Mouse (Mus musculus) olfactory bulb, adult 2 months (tissue): ENCODE results near the gene C3ar1. TPM values are rescaled to one million over a fixed set of nuclear protein-coding genes. Genes with fewer than 3 reads are reported as not detected.

Experiments used
- H3K27ac ChIP-seq: fragments of 200-500 bp; 2 replicates; pipeline ENCODE4 v1.5.1; 2012; ENCODE audit warnings: low read depth, low read length; ENCODE audit not compliant: insufficient read depth
- H3K4me1 ChIP-seq: fragments of 200-500 bp; 2 replicates; pipeline ENCODE4 v1.6.1; 2012; ENCODE audit warnings: low read length; ENCODE audit not compliant: control insufficient read depth, insufficient read depth
- H3K4me3 ChIP-seq: fragments of 200-500 bp; 2 replicates; pipeline ENCODE4 v1.5.1; 2012; ENCODE audit warnings: mild to moderate bottlenecking, low read depth, low read length, moderate library complexity; ENCODE audit not compliant: insufficient read depth
- CTCF ChIP-seq: fragments of 200-500 bp; IDR thresholded peaks from 2 replicates; pipeline ENCODE4 v1.5.1; 2012; ENCODE audit warnings: low read depth, mild to moderate bottlenecking, low read length, moderate library complexity; ENCODE audit not compliant: insufficient read depth
- POLR2A ChIP-seq: fragments of 200-500 bp; IDR thresholded peaks from 2 replicates; pipeline ENCODE4 v1.6.1; 2012; ENCODE audit warnings: mild to moderate bottlenecking, low read depth, low read length, moderate library complexity; ENCODE audit not compliant: insufficient read depth
- WGBS: fragments of 180-500 bp; shearing (Covaris S2); methylation state at CpG from one replicate; pipeline ENCODE4 v1.1.7; 2018; 5-methylcytosine and 5-hydroxymethylcytosine counted together
- polyA plus RNA-seq: library from polyadenylated mRNA; stranded (reverse); fragments of >200 nt; gene quantifications from 2 replicates; pipeline ENCODE4 v1.2.4, GENCODE M21; 2012; ENCODE audit warnings: low replicate concordance; ENCODE audit not compliant: missing spikeins, insufficient read depth, insufficient read length

C3ar1 gene
- polyA plus RNA-seq, 1 experiment = not detected

DNA sequence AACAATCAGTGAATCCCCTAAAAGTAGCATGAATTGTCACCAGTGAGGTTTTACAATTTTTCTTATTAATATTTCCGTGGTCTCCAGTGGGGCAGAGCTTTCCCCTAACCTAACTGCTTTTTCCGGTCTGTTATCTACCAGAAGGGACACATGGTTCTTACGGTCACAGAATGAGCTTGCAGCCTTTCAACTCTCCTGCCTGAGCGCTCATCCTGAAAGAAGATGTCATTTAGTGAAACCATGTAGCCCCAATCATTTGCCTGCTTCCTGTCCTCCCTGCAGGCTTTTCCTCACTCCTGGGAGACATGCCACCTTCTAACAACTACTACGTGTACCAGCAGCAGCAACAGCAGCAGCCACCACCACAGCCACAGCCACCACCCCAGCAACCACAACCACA lies 18.4 kb downstream of the C3ar1 start:
- no peak overlapping the region for H3K27ac ChIP-seq
- H3K4me1 ChIP-seq = 0 out of 2 replicates have a peak, but pooled peaks cover under 1% of the 10 kb centered on the region
- no peak overlapping the region for H3K4me3 ChIP-seq
- TF ChIP-seq POLR2A = no peak
- no peak for TF ChIP-seq CTCF
- WGBS = 90% methylated on average over 5 of the region's 5 CpGs

DNA sequence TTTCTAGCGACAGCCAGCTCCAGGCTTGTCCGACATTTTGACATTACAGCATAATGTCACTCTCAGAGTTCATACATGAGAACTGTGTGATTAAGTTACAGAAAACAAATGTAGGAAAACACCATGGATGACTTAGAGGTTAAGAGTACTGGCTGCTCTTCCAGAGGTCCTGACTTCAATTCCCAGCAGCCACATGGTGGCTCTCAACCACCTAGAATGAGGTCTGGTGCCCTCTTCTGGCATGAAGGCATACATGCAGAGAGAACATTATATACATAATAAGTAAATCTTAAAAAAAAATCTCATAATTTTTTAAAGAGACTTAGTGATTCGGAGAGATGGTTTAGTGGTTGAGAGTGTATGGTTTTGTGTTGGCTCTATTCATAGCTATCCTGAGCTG lies 19.0 kb downstream of the C3ar1 start:
- TF ChIP-seq POLR2A = no peak
- TF ChIP-seq CTCF = no peak
- Histone ChIP-seq H3K4me3 (no peak overlapping the region), H3K27ac (no peak overlapping the region), H3K4me1 (peaks cover 2% of the 10 kb centered on the region; the same call in 1 of the 2 replicates)
- 99% methylated on average over 3 of the region's 3 CpGs for WGBS

DNA sequence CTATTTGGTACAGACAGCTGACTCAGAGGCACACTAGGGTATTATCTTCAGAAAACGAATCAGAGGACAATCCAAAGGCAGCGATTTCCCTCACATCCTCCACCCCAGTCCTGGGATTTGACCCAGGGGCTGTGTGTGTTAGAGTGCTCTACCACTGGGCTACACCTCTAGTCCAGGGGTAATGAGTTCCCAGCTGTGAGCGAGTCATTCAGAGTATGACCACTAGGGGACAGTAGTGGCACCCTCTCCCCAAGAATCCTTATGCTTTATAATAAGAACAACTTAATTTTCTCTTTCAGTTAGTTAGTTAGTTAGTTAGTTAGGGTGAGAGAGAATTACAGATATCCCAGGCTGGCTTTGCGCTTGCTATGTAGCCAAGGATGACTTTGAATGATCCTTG lies 21.6 kb downstream of the C3ar1 start:
- Histone ChIP-seq H3K4me1 (peaks cover 2% of the 10 kb centered on the region; the same call in 1 of the 2 replicates), H3K4me3 (no peak overlapping the region), H3K27ac (no peak overlapping the region)
- TF ChIP-seq CTCF (no peak), POLR2A (no peak)
- 70% methylated on average over 4 of the region's 4 CpGs for WGBS

DNA sequence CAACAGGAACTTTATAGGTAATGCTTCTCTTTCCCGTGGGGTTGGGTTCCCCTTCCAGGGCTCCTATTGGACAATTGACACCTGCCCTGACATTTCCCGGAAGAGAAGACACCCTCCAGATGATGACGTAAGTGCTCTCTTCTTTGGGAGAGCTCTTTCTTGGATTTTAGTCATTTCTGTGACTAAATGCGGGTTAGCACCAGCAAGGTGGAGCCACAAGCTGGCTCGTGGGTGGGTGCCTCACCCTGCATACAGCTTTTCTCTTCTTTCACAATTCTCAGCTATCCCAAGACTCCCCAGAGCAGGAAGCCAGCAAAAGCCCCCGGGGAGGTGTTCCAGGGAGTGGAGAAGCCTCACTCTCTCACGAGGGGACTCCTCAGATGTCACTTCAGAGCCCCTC lies 23.1 kb downstream of the C3ar1 start:
- Histone ChIP-seq H3K4me1 (peaks cover 2% of the 10 kb centered on the region; the same call in 1 of the 2 replicates), H3K27ac (no peak overlapping the region), H3K4me3 (no peak overlapping the region)
- TF ChIP-seq POLR2A (no peak), CTCF (no peak)
- 61% methylated on average over 7 of the region's 7 CpGs for WGBS

DNA sequence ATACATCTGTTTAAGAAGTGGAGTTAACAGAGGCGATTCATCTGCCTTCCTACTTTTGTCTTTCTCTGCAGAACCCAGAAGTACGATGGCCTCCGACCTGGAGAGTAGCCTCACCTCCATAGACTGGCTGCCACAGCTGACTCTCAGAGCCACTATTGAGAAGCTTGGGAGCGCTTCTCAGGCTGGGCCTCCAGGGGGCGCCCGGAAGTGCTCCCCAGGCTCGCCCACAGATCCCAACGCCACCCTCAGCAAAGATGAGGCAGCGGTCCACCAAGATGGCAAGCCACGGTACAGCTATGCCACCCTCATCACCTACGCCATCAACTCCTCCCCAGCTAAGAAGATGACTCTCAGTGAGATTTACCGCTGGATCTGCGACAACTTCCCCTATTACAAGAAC lies 27.9 kb downstream of the C3ar1 start:
- H3K4me3 ChIP-seq = no peak overlapping the region
- H3K4me1 ChIP-seq = peaks cover 28% of the 10 kb centered on the region
- peak; percentile 33; the same call in 1 of the 2 replicates for TF ChIP-seq CTCF
- TF ChIP-seq POLR2A = no peak
- 51% methylated on average over 13 of the region's 13 CpGs for WGBS
- H3K27ac ChIP-seq = no peak overlapping the region

DNA sequence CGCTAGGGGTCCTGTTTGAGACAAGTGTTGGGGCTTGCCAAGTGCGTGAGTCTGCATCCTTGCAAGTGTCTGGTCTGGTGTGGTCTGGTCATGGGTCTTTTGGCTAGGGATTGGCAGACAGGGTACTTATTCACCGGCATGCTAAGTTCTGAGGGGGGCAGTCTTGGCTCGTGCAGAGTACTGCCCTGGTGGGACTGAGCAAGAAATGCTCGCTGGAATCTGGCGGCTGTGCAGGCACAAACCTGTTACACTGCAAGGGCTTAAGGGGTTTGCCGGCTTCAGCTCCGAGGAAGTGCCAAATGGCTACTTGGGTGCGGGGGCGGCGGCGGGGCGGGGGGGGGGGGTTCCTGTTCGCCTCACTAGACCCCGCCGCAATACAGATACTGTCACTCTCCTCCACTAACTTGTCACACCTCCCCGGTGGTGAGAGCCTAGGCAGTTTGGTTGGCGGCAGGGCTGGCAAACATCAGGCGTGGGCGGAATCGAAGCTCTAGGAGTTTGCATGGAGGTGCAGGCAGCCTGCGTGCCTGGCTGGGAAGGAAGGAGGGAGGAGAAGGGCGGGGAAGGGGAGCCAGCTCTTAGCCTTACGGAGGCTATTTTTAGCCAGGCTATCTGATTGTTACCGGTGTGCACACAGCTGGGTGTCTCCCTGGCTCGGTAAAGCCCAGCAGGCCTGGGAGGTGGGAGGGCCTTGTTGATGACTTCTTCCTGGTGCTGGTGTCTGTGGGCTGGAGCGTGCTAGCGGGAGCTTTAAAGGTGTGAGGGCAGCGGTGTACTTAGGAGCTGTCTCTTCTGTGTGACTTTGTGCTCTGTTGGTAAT lies 29.8 kb downstream of the C3ar1 start:
- peak overlapping the region; percentile 45 for H3K4me3 ChIP-seq
- H3K27ac ChIP-seq = peak overlapping the region; percentile 65
- TF ChIP-seq CTCF = no peak
- TF ChIP-seq POLR2A = no peak
- H3K4me1 ChIP-seq = peaks cover 38% of the 10 kb centered on the region
- WGBS = 2% methylated on average over 29 of the region's 29 CpGs

DNA sequence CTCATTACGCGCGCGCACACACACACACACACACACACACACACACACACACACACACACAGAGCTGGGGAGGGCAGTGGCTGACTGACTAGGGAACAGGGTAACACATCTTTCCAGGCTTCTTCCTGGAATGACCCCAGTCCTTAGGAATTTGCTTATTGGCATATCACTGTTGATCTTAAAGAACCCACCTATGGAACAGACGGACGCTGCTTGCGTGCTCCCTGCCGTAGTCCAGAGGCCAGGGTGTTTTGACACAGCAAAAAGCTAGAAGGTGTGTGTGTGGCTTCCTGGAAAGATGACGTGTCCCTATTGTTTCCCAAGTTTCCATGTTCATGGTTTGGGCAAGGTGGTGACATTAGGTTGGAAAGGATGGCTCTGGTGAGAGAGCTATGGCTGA lies 30.8 kb downstream of the C3ar1 start:
- H3K4me3 ChIP-seq = no peak overlapping the region
- H3K4me1 ChIP-seq = peaks cover 48% of the 10 kb centered on the region
- TF ChIP-seq CTCF = no peak
- TF ChIP-seq POLR2A = no peak
- 0 out of 2 replicates have a peak overlapping the region, but pooled peaks have one; percentile 46 for H3K27ac ChIP-seq
- WGBS = 96% methylated on average over 9 of the region's 9 CpGs

DNA sequence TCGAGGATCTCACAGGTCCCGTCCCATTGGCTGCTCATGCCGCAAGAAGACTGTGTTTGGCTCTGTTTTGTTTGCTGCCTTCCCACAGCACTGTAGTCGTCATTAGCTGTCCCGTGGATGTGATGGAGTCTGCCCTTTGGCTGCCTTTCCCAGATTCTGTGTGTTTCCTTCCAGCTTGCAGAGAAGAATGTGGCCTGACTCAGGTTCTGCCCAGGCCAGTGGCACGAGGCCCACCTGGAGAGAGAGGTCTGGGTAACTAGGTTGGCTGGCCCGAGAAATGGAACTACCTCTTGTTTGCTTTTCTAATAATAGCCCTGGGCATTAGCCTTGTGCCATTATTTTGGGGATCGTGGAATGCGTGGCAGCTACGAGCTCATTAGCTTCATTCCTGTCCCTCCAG lies 31.9 kb downstream of the C3ar1 start:
- Histone ChIP-seq H3K4me3 (no peak overlapping the region), H3K4me1 (peaks cover 48% of the 10 kb centered on the region), H3K27ac (peak overlapping the region; percentile 37; the same call in 1 of the 2 replicates)
- no peak for TF ChIP-seq POLR2A
- TF ChIP-seq CTCF = no peak
- 46% methylated on average over 10 of the region's 10 CpGs for WGBS

DNA sequence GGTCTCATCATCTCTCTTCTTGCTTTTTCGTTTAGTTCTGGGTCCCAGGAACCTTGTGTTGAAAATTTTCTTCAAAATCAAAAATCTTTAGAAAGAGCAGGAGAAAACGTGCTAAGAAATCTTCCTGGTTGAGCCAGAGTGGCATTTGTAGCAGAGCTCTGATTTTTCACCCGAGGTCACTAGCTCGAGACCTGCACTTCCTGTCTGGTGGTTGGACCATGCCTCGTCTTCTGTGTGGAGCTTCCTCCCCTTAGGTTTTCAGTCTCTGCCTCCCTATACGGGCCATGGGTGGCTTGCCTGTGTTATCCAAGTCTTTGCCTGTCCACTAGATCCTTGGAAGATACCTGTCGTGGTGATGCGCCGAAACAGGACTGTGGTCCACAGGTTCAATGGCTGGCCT lies 34.1 kb downstream of the C3ar1 start:
- Histone ChIP-seq H3K4me1 (peaks cover 48% of the 10 kb centered on the region), H3K27ac (no peak overlapping the region), H3K4me3 (no peak overlapping the region)
- WGBS = 74% methylated on average over 9 of the region's 9 CpGs
- no peak for TF ChIP-seq CTCF
- no peak for TF ChIP-seq POLR2A
